Mouse (Mus musculus): ENCODE data around the gene Sema5b. TPM values are rescaled to one million over a fixed set of nuclear protein-coding genes. Genes with fewer than 3 reads are reported as not detected.

The Sema5b gene
- total and polyA plus RNA-seq, 3 experiments: not detected

GRCm38 (mm10) chr16:35596661-35597350 is 55.9 kb downstream of the Sema5b start:
- H3K27me3 ChIP-seq (ENCODE audit: control insufficient read depth in 1 of 2, insufficient read depth in 2 of 2, low read length in 2 of 2): no peaks in the 10 kb centered on the region; a peak in 1 of 4 replicates
- H3K9me3 ChIP-seq (replicated peaks; ENCODE audit: insufficient read depth, low read length): no peaks in the 10 kb centered on the region

GRCm38 (mm10) chr16:35597991-35598390 is 57.0 kb downstream of the Sema5b start:
- no peak overlapping the region for H3K9ac ChIP-seq (ENCODE audit: control insufficient read depth, low read depth, low read length, poor library complexity, severe bottlenecking)
- H3K27ac ChIP-seq (ENCODE audit: control insufficient read depth, low read depth, low read length): no peak overlapping the region
- no peaks in the 10 kb centered on the region for H3K9me3 ChIP-seq (replicated peaks; ENCODE audit: insufficient read depth, low read length)
- H3K27me3 ChIP-seq (ENCODE audit: control insufficient read depth in 1 of 2, insufficient read depth in 2 of 2, low read length in 2 of 2): no peaks in the 10 kb centered on the region
- TF ChIP-seq CHD2 (IDR thresholded peaks at IDR 0.05; ENCODE audit: low read length) (no peak), GABPA (IDR thresholded peaks at IDR 0.05; ENCODE audit: low read depth, low read length) (no peak), MAZ (IDR thresholded peaks at IDR 0.05; ENCODE audit: low read depth, low read length) (no peak), POLR2AphosphoS2 (IDR thresholded peaks at IDR 0.05; ENCODE audit: low read length) (no peak), MYB (IDR thresholded peaks at IDR 0.05; ENCODE audit: low read depth, low read length) (no peak), KAT2A (conservative IDR thresholded peaks at IDR 0.05; ENCODE audit: low read depth, low read length) (no peak), SMC3 (IDR thresholded peaks at IDR 0.05; ENCODE audit: low read depth, low read length) (no peak), ZMIZ1 (IDR thresholded peaks at IDR 0.05; ENCODE audit: low read depth, low read length) (no peak), TCF12 (IDR thresholded peaks at IDR 0.05; ENCODE audit: low read depth, low read length) (no peak), E2F4 (IDR thresholded peaks at IDR 0.05; ENCODE audit: borderline replicate concordance, low read depth, low read length) (no peak), SIN3A (IDR thresholded peaks at IDR 0.05; ENCODE audit: low read length) (no peak), RAD21 (IDR thresholded peaks at IDR 0.05; ENCODE audit: low read depth, low read length) (no peak), JUND (IDR thresholded peaks at IDR 0.05; ENCODE audit: low read depth, low read length) (no peak)
- no peaks in the 10 kb centered on the region for H3K79me2 ChIP-seq (ENCODE audit: control insufficient read depth, insufficient read depth, low read length, poor library complexity)
- no peaks in the 10 kb centered on the region for H3K36me3 ChIP-seq (ENCODE audit: control insufficient read depth in 1 of 2, insufficient read depth in 2 of 2, low read length in 2 of 2)
- no peak for DNase-seq (ENCODE audit: low read depth, low spot score)
- no peak overlapping the region for H3K4me3 ChIP-seq (ENCODE audit: control insufficient read depth in 1 of 2, insufficient read depth in 1 of 2, low read depth in 2 of 2, low read length in 2 of 2)
- no peaks in the 10 kb centered on the region for H3K4me1 ChIP-seq (ENCODE audit: control insufficient read depth in 1 of 2, insufficient read depth in 2 of 2, low read length in 2 of 2)

More at GRCm38 (mm10) chr16:35596661-35597350, 55.9 kb downstream of the Sema5b start:
- TF ChIP-seq EP300 (IDR thresholded peaks at IDR 0.05; ENCODE audit: low read depth in 1 of 2, low read length in 2 of 2) (no peak), MEF2A (IDR thresholded peaks at IDR 0.05; ENCODE audit: extremely low read depth, insufficient replicate concordance, low read depth, low read length, poor library complexity, severe bottlenecking) (no peak), SIN3A (IDR thresholded peaks at IDR 0.05; ENCODE audit: low read length) (no peak), NRF1 (IDR thresholded peaks at IDR 0.05; ENCODE audit: insufficient read depth, low read depth, low read length, poor library complexity, severe bottlenecking) (no peak), USF1 (IDR thresholded peaks at IDR 0.05; ENCODE audit: low read depth, low read length) (no peak), HCFC1 (IDR thresholded peaks at IDR 0.05; ENCODE audit: low read depth, low read length) (no peak), CTCF (IDR thresholded peaks at IDR 0.05 in 2 of 3, conservative IDR thresholded peaks at IDR 0.05 in 1 of 3; ENCODE audit: control insufficient read depth in 1 of 3, insufficient read depth in 1 of 3, low read depth in 2 of 3, low read length in 3 of 3, poor library complexity in 1 of 3, severe bottlenecking in 1 of 3) (no peak), SMC3 (IDR thresholded peaks at IDR 0.05; ENCODE audit: low read depth, low read length) (no peak), CHD2 (IDR thresholded peaks at IDR 0.05; ENCODE audit: low read length) (no peak), POLR2A (IDR thresholded peaks at IDR 0.05; ENCODE audit: control insufficient read depth in 1 of 2, insufficient read depth in 1 of 2, low read depth in 1 of 2, low read length in 2 of 2, poor library complexity in 1 of 2) (no peak), MAX (IDR thresholded peaks at IDR 0.05; ENCODE audit: low read length) (no peak), NELFE (IDR thresholded peaks at IDR 0.05; ENCODE audit: low read depth, low read length) (no peak), USF2 (IDR thresholded peaks at IDR 0.05; ENCODE audit: borderline replicate concordance in 1 of 2, insufficient read depth in 1 of 2, low read depth in 1 of 2, low read length in 2 of 2) (no peak), E2F4 (IDR thresholded peaks at IDR 0.05; ENCODE audit: borderline replicate concordance, low read depth, low read length) (no peak), ETS1 (IDR thresholded peaks at IDR 0.05; ENCODE audit: low read depth, low read length) (no peak), MXI1 (IDR thresholded peaks at IDR 0.05; ENCODE audit: low read depth, low read length) (no peak), RAD21 (IDR thresholded peaks at IDR 0.05; ENCODE audit: low read depth, low read length) (no peak), BHLHE40 (IDR thresholded peaks at IDR 0.05; ENCODE audit: borderline replicate concordance, low read depth, low read length) (no peak), ELF1 (IDR thresholded peaks at IDR 0.05; ENCODE audit: low read depth, low read length) (no peak)
- H3K79me2 ChIP-seq (ENCODE audit: control insufficient read depth, insufficient read depth, low read length, poor library complexity): no peaks in the 10 kb centered on the region
- no peak overlapping the region for H3K9ac ChIP-seq (ENCODE audit: control insufficient read depth, low read depth, low read length, poor library complexity, severe bottlenecking)
- DNase-seq (ENCODE audit: low read depth, low spot score): no peak
- H3K27ac ChIP-seq (ENCODE audit: control insufficient read depth, low read depth, low read length): no peak overlapping the region
- no peak overlapping the region for H3K4me3 ChIP-seq (ENCODE audit: control insufficient read depth in 1 of 2, insufficient read depth in 1 of 2, low read depth in 2 of 2, low read length in 2 of 2)
- no peaks in the 10 kb centered on the region for H3K4me1 ChIP-seq (ENCODE audit: control insufficient read depth in 1 of 2, insufficient read depth in 2 of 2, low read length in 2 of 2)
- no peaks in the 10 kb centered on the region for H3K36me3 ChIP-seq (ENCODE audit: control insufficient read depth in 1 of 2, insufficient read depth in 2 of 2, low read length in 2 of 2)
